Mouse (Mus musculus): ENCODE data around the gene Wdfy2.

The Wdfy2 gene

GRCm38 (mm10) chr14:62924800-62925199, 87.3 kb downstream of the Wdfy2 start:
- in situ Hi-C loops (cut with MboI, MseI): loop anchor here in 1 of 2 experiments (5.0 kb wide), 1 partner anchor 87 kb away; the partner anchor contains the start of gene Wdfy2

- in situ Hi-C loops (cut with MboI, MseI): loop anchor here in 1 of 2 experiments (5.0 kb wide), 1 partner anchor 91 kb away; the partner anchor contains the start of gene Wdfy2
These were observed 90.6 kb downstream of the Wdfy2 start for GRCm38 (mm10) chr14:62928101-62928541.

- in situ Hi-C loops (cut with MboI, MseI): no loop called here
These were observed 97.9 kb downstream of the Wdfy2 start for GRCm38 (mm10) chr14:62935361-62935760.

GRCm38 (mm10) chr14:62936631-62937380, 99.3 kb downstream of the Wdfy2 start:
- in situ Hi-C loops (cut with MboI, MseI): no loop called here

GRCm38 (mm10) chr14:62937675-62938074, 100.2 kb downstream of the Wdfy2 start:
- in situ Hi-C loops (cut with MboI, MseI): no loop called here

- in situ Hi-C loops (cut with MboI, MseI): no loop called here
These were observed 102.0 kb downstream of the Wdfy2 start for GRCm38 (mm10) chr14:62939435-62939834.

- in situ Hi-C loops (cut with MboI, MseI): no loop called here
These were observed 103.1 kb downstream of the Wdfy2 start for GRCm38 (mm10) chr14:62940383-62941074.

GRCm38 (mm10) chr14:62946794-62947193, 109.3 kb downstream of the Wdfy2 start:
- in situ Hi-C loops (cut with MboI, MseI): no loop called here

- in situ Hi-C loops (cut with MboI, MseI): no loop called here
These were observed 118.6 kb downstream of the Wdfy2 start for GRCm38 (mm10) chr14:62956091-62956490.

GRCm38 (mm10) chr14:62963632-62964031, 126.2 kb downstream of the Wdfy2 start:
- in situ Hi-C loops (cut with MboI, MseI): no loop called here

- in situ Hi-C loops (cut with MboI, MseI): no loop called here
These were observed 127.9 kb downstream of the Wdfy2 start for GRCm38 (mm10) chr14:62965342-62965741.

GRCm38 (mm10) chr14:62965811-62966520, 128.5 kb downstream of the Wdfy2 start:
- in situ Hi-C loops (cut with MboI, MseI): no loop called here

GRCm38 (mm10) chr14:62975046-62975445, 137.6 kb downstream of the Wdfy2 start:
- in situ Hi-C loops (cut with MboI, MseI): no loop called here

- in situ Hi-C loops (cut with MboI, MseI): no loop called here
These were observed 142.3 kb downstream of the Wdfy2 start for GRCm38 (mm10) chr14:62979815-62980214.

GRCm38 (mm10) chr14:62984410-62984809, 146.9 kb downstream of the Wdfy2 start, which contains the start of gene Defb48:
Gene Defb48 (minus strand): TSS chr14:62984510.
- in situ Hi-C loops (cut with MboI, MseI): no loop called here

GRCm38 (mm10) chr14:62991271-62991670, 153.8 kb downstream of the Wdfy2 start:
- in situ Hi-C loops (cut with MboI, MseI): no loop called here

- in situ Hi-C loops (cut with MboI, MseI): no loop called here
These were observed 154.5 kb downstream of the Wdfy2 start for GRCm38 (mm10) chr14:62991849-62992510.

- in situ Hi-C loops (cut with MboI, MseI): no loop called here
These were observed 160.3 kb downstream of the Wdfy2 start, which contains the start of gene Defb47 for GRCm38 (mm10) chr14:62997777-62998176. Gene Defb47 (plus strand): TSS chr14:62998077.

- in situ Hi-C loops (cut with MboI, MseI): no loop called here
These were observed 161.5 kb downstream of the Wdfy2 start for GRCm38 (mm10) chr14:62998977-62999376.

- in situ Hi-C loops (cut with MboI, MseI): no loop called here
These were observed 165.1 kb downstream of the Wdfy2 start for GRCm38 (mm10) chr14:63002588-63002987.

All from T-helper 17 cell (primary cell).